7 mouse cellular contexts compared by ENCODE assay signal in genomic region chr16:45967471-45967870, GRCm38 (mm10). TPM values are rescaled to one million over a fixed set of nuclear protein-coding genes. Genes with fewer than 3 reads are reported as not detected.
DNase-seq lines count a peak whose midpoint lies in the region; ATAC-seq and TF ChIP-seq lines count a peak whose summit lies in the region.

No protein-coding gene starts in this region.

- H3K36me3 ChIP-seq in intestine, embryonic 15.5 days: no peaks in the 10 kb centered on the region
- no peaks in the 10 kb centered on the region for H3K36me3 ChIP-seq in midbrain, embryonic 11.5 days (ENCODE audit: control insufficient read depth, insufficient read depth, low read length)

- DNase-seq in adrenal gland, adult (ENCODE audit: inconsistent age in 2 of 2, low spot score in 1 of 2): peak; percentile 75 to 92
- peak; percentile 43 for DNase-seq in gastrocnemius, postnatal 25 days
- DNase-seq in left cerebral cortex, postnatal 10 days (ENCODE audit: extremely low spot score in 1 of 2, low spot score in 2 of 2): peak; percentile 65 to 75
- peak; percentile 94 for DNase-seq in midbrain, embryonic 11.5 days (ENCODE audit: low spot score, missing footprints)
- peak; percentile 59 for DNase-seq in skeletal muscle tissue, adult 2 months (ENCODE audit: low read depth, low spot score)

- no peak overlapping the region for H3K4me3 ChIP-seq in cortical plate, adult 2 months (ENCODE audit: insufficient read depth, low read length)
- no peak overlapping the region for H3K4me3 ChIP-seq in intestine, embryonic 15.5 days (replicated peaks)
- H3K4me3 ChIP-seq in midbrain, embryonic 11.5 days (ENCODE audit: low read depth, low read length): no peak overlapping the region

- 8% methylated on average over 7 of the region's 7 CpGs for WGBS in intestine, embryonic 15.5 days
- WGBS in midbrain, embryonic 11.5 days: 16% methylated on average over 7 of the region's 7 CpGs

- H3K4me1 ChIP-seq in cortical plate, adult 2 months (ENCODE audit: control insufficient read depth, insufficient read depth, low read length): no peaks in the 10 kb centered on the region
- peaks cover 12% of the 10 kb centered on the region for H3K4me1 ChIP-seq in intestine, embryonic 15.5 days (replicated peaks)
- H3K4me1 ChIP-seq in midbrain, embryonic 11.5 days (ENCODE audit: control insufficient read depth, insufficient read depth, low read length): no peaks in the 10 kb centered on the region

- H3K9ac ChIP-seq in intestine, embryonic 15.5 days: no peak overlapping the region
- H3K9ac ChIP-seq in midbrain, embryonic 11.5 days (ENCODE audit: low read length): no peak overlapping the region

- intact Hi-C loops in left cerebral cortex, postnatal 10 days (cut with DNase I): loop anchor here (2.0 to 10.0 kb wide), 3 partner anchors 125 to 283 kb away; no protein-coding TSS in a partner anchor

- peak; percentile 91 for TF ChIP-seq CTCF in cortical plate, adult 2 months (IDR thresholded peaks at IDR 0.05; ENCODE audit: extremely low read depth, insufficient read depth, low read length)

- no peak overlapping the region for H3K27ac ChIP-seq in cortical plate, adult 2 months (ENCODE audit: insufficient read depth, low read length)
- H3K27ac ChIP-seq in intestine, embryonic 15.5 days: no peak overlapping the region
- H3K27ac ChIP-seq in midbrain, embryonic 11.5 days (ENCODE audit: low read depth, low read length): no peak overlapping the region

- H3K27me3 ChIP-seq in intestine, embryonic 15.5 days (replicated peaks): no peaks in the 10 kb centered on the region
- no peaks in the 10 kb centered on the region for H3K27me3 ChIP-seq in midbrain, embryonic 11.5 days (ENCODE audit: control insufficient read depth, insufficient read depth, low read length)

- no peak overlapping the region for H3K4me2 ChIP-seq in intestine, embryonic 15.5 days (replicated peaks)
- no peak overlapping the region for H3K4me2 ChIP-seq in midbrain, embryonic 11.5 days

- ATAC-seq in intestine, embryonic 15.5 days: peak; percentile 79
- ATAC-seq in midbrain, embryonic 11.5 days (ENCODE audit: low FRiP score): peak; percentile 88

- TF ChIP-seq POLR2A in cortical plate, adult 2 months (IDR thresholded peaks at IDR 0.05; ENCODE audit: extremely low read depth, insufficient read depth, low read length): no peak

- no peaks in the 10 kb centered on the region for H3K9me3 ChIP-seq in intestine, embryonic 15.5 days
- H3K9me3 ChIP-seq in midbrain, embryonic 11.5 days (ENCODE audit: control insufficient read depth, low read length): no peaks in the 10 kb centered on the region

RNA-seq across cellular contexts. Expression of gene Phldb2, which starts 14.1 kb away (rescaled TPM):
- 5.3 and 5.4 TPM in 2 replicates for polyA plus RNA-seq in cortical plate, adult 2 months (2012; rRNA removed)
- total RNA-seq in gastrocnemius, postnatal 25 days (2021): 1 to 10 TPM; 9.4 to 9.9 TPM
- polyA plus RNA-seq in intestine, embryonic 15.5 days (2015; fragmentation: Nextera tagmentation; extraction: Ambion mirVana): 28.7 and 31.8 TPM in 2 replicates
- 1 to 10 TPM; 6.6 to 9.9 TPM for total RNA-seq in left cerebral cortex, postnatal 10 days (2021)
- polyA plus RNA-seq in midbrain, embryonic 11.5 days (2014; fragmentation: Nextera tagmentation; extraction: Ambion mirVana): 28.2 and 29.0 TPM in 2 replicates

RNA-seq across cellular contexts. Expression of gene Plcxd2, which starts 42.5 kb away (rescaled TPM):
- 39.9 and 43.2 TPM in 2 replicates for polyA plus RNA-seq in cortical plate, adult 2 months (2012; rRNA removed)
- total RNA-seq in gastrocnemius, postnatal 25 days (2021): under 1 TPM; 0.15 to 0.19 TPM
- 2.5 and 2.7 TPM in 2 replicates for polyA plus RNA-seq in intestine, embryonic 15.5 days (2015; fragmentation: Nextera tagmentation; extraction: Ambion mirVana)
- total RNA-seq in left cerebral cortex, postnatal 10 days (2021): 100 to 1,000 TPM; 105 to 117 TPM
- 3.1 and 3.4 TPM in 2 replicates for polyA plus RNA-seq in midbrain, embryonic 11.5 days (2014; fragmentation: Nextera tagmentation; extraction: Ambion mirVana)

Comparison
In these comparisons a context has a peak if more than half of its experiments do, and no peak if none do; other contexts are left out.
1. DNase-seq: peak in every context shown above with its lines; median percentile 94 in midbrain, embryonic 11.5 days; 84 in adrenal gland, adult; 70 in left cerebral cortex, postnatal 10 days; 59 in skeletal muscle tissue, adult 2 months; 43 in gastrocnemius, postnatal 25 days.